Mouse (Mus musculus) retina, postnatal 7 days (tissue): ENCODE results near the gene Olfr875.
"Not testable (repeated sequence)": the region's sequence is repeated elsewhere in the genome, so short reads cannot be mapped to it uniquely, and the experiment has no call there.

ENCODE experiments used
- DNase-seq: peaks from one replicate; pipeline ENCODE4 v3.0.0-alpha.2; 2012; ENCODE audit warnings: low read depth, low spot score

The Olfr875 gene

DNA sequence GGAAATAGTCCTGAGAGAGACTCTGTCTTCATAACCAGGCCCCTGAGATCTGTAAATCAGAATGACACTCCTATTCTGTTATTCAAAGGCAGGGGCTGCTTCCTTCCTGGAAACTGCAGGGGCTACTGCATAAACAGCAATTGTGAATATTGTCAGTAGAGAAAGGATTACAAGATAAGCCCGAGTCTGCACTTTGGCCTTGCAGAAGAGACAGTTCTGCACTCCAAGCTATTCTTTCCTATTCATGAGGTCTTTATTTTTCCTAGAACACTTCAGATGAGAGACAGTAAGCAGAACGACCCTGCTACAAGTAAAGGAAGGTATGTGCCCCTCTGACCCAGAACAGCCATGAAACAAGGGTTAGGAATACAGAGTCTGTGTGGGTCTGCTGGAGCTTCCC lies at the start of gene Olfr875:
Gene Olfr875, plus strand, starts transcription at position 99 of the 400 bp plus-strand sequence.
- no peak for DNase-seq

DNA sequence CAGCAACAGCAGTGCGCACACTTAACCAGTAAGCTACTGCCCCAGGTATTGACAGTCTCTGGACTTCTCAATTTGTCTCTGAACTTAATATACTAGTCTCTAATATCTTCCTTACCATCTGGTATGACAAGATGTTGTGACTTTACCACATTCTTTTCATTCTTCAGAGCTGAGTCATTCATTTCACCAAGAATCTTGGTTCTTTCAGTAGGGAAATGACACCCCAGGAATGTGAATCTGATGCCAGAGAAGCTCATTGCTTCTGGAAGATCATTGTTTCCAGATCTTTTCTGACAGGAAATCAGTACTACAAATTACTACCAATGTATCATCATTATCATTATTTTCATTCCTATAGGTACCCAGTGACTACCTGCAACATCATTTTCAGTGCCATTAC lies 37.3 kb upstream of the Olfr875 start:
- DNase-seq = no peak

DNA sequence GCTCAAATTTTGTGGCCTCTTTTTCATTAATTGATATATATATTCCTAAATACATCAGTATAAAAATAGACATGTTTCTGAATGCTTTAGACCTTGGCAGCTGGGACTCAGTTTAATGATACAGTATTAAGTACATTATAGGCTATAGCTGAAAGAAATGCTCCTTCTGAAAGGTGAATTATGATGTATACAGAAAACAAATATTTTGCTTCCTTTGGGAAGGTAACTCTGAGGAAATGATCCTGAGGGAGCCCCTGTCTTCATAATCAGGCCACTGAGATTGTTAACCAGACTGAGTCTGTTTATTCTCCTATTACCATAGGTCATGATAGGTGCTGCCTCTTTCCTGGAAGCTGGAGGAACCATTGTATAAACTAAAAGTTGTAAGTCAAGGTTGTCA lies 26.9 kb upstream of the Olfr875 start, which contains the start of gene Olfr874:
Gene Olfr874, plus strand, starts transcription at position 301 of the 400 bp plus-strand sequence.
- no peak for DNase-seq

DNA sequence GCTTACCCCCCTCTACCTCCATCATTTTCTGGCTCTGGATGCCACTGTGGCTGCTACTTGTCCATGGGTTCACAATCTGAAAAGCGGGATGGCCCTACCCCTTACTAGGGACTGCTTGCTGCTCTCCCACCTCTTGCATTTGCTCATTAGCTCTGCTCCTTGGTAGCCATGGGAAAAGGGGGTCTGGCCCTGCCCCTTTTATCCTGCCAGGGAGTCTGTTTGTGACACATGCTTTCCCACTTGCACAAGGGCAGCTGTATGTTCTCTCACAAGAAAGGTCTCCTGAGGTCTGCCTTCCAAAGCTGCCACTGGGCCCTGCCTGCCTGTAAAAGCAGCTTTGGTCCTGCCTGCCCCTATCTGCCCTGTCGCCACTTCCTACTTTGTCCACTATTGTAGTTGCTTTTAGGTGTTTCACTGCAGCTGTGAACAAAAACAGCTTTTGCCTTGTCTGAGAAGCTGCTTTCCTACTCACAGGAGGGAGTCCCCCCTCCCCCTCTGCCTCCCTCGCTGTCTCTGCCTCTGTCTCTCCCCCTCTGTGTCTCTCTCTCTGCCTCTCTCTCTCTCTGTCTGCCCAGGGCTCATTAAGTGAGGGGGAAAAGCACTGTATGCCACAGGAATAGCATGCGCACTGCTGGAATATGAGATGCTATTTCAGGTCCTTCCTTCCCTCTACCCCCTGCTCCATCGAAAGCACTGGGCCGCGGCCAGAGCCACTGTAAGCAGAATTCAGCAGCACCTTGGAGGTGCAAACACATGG lies 21.2 kb upstream of the Olfr875 start:
- no peak for DNase-seq

DNA sequence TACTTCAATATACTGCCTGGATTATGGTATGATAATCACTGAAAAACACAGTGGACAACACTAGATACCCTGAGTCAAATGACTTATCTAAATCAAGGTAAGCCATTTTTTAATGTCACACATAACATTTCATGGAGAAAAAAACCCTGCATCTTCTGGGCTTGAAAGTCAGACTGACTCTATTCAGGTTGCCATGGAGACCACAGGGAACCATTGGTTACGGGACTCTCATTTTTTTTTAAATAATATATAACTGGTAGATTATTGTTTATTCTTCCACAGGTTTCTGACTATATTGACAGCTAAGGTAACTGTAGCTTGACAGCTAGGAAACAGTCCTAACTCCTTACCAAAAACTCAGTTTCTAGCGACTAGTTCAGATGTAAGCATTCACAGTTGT lies 20.2 kb upstream of the Olfr875 start:
- DNase-seq = no peak

DNA sequence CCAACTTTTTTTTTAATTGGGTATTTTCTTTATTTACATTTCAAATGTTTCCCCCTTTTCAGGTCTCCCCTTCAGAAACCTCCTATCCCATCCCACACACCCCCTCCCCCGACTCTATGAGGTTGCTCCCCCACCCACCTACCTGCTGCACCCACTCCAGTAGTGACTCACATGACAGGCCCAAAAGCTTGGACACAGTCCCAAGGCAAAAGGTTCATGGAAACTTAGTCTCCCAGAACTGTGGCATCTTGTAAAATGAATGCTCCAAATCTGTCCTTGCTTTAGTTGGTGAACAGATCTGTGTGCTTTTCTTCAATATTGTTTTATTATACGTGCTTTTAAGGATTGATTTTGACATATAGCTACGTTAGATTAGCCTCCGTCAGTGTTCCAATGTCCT lies 19.7 kb upstream of the Olfr875 start:
- no peak for DNase-seq

DNA sequence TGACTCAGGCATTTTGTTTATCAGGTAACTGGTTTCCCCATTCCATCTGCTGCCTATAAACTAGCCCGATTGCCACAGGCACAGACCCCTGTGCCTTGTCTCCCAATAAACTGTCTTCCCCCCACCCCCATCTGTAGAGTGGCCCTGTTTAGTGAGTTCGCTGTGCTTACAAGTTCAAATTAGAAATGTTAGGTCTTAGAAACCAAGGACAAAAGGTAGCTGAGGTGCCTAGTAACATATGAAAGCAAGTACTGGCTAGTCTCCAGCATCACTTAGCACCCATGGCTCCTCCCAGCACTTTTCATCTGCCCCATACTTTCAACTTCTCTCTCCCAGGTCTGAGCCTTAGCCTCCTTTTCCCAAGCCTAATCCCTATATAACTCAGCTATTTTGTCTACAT lies 9.9 kb upstream of the Olfr875 start:
- DNase-seq = no peak

DNA sequence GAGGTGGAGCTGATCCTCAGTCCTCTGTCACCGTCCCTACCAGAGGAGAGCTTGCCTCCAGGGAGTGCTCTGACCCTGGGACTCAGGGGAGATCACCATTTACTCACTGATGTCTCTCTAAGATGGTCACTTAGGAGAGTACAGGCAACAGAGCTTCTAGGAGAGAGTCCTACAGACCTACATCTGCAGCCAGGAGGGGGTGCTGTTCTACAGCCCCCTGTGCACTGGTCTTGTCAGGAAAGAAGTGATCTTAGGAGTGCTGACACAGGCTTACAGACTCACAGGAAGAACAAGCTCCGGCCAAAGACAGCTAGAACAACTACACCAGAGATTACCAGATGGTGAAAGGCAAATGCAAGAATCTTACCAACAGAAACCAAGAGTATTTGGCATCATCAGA lies 9.1 kb upstream of the Olfr875 start:
- DNase-seq = no peak

DNA sequence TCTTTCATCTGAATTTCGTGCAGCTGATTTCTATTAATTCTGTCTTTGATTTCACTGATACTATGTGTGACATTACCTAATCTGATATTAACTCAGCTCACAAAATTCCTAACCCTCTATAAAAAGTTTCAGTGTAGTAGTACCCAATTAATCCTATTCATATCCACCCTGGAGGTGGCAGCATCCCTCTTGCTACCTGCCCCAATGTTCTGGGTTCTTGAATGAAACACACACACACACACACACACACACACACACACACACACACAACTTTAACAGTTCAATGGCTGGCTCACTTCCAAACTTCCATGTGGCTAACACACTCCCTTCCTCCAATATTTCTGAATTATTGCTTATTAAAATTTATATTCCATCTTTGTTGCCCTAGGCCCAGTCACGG lies 996 bp upstream of the Olfr875 start:
- no peak for DNase-seq

DNA sequence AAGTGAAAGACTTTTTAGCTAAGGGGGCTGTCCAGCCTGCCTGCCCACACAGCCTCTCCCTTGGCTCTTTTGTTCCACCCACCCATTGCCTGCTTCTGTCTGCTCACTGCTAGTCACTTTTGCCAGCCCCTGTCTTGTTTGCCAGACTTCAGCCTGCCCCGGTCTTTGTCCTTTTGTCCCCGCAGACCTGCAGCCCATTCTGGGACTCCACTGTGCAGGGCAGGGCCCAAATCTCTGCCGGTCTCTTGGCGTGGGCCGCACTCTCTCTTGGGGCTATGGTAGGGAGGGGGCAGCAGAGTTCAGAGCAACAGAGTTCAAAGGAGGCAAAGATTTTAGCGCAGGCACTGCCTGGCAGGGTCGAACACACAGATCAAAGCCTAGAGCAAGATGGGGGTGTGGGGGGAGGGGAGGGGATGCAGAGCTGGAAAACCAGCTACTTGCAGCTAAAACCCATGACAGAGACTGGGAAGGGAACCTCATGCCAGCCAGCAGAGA lies 11.2 kb downstream of the Olfr875 start:
- no peak for DNase-seq

DNA sequence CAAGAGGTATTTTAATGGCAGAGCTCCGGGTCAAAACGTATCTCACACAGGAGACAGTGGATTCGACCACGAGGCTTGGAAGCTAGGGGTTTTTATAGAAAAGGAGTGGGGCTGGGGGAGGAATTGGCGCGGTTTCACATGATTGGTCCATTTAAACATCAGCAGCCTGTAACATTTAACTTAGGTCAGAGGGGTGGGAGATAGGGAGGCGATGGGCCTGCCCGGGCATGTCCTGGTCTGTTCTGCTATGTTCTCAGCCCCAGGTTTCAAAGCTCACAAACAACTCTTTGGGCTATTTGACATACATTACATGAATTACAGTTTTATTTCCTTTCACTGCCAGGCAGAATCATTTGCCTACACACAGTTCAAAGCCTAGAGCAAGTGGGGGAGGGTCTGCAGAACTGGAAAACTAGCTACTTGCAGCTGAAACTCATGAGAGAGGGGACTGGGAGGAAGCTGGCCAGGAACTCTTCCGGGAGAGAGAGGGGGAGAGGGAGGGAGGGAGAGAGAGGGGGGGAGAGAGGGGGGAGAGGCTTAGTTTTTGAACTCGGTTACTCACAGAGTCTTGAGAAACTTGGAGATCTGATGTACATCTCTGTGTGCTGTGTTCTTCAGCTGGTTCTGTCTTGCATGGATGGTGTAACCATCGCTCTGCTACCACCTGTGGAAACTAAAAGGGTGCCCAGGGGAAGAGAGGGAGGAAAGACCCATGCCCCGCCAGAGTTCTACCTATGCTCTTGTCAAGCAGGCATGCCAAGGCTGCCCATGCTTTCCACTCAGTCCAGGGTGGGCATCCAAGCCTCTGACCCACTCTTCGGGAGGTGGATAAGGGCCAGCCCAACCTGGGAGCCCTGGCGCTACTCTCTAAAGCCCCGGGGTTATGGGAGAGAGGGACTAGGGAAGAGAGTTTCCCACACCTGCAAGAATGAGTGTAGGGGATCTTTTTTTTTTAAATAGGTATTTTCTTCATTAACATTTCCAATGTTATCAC lies 12.0 kb downstream of the Olfr875 start:
- not testable (repeated sequence) for DNase-seq

DNA sequence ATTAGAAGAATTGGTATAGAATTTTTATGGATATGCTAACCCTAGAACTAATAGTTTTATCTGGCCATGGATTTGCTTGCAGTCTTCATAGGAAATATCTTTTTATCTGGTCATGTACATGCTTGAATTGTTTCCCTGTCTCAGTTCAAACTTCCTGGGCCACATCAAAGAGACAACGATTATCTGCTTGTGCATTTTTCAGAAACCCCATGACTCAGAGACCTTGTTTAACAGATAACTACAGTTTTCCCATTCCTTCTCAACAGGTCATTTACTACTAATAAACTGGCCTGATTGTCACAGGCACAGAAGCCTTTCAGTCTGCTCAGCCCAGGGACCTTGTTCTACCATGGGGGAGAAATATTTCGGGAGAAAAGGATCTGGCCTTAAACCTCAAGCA lies 14.8 kb downstream of the Olfr875 start:
- no peak for DNase-seq

DNA sequence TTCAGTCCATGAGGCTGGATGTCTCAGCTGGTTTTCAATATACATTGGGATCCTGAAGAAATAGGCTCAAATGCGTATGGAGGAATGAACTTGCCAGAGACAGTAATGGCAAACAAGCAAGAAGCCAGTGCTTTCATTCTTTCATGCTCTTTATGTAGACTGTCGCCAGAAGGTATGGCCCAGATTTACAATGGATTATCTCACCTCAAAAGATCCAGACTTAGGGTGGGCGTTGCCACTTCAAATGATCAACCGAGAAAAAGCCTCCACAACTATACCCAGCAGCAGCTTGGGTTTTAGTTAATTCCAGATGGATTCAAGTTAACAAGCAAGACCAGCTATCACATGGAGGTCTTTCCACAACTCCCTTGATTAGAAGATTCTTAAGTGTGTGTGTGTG lies 30.4 kb downstream of the Olfr875 start:
- DNase-seq = no peak

DNA sequence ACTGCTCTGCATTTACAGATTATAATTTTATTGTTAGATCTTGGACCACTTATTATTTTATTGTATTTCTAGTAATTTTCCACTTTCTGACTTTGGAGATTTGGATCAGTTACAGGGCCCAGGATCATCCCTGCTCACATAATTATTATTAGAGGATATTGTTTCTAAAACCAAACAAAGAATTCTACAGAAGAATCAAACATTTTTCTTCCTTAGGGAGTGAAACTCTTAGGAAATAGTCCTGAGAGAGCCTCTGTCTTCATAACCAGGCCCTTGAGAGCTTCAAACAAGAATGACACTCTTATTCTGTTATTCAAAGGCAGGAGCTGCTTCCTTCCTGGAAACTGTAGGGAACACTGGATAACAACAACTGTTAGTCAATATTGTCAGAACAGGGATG lies 31.1 kb downstream of the Olfr875 start, which contains the start of gene Olfr876:
Gene Olfr876, plus strand, starts transcription at position 301 of the 400 bp plus-strand sequence.
- DNase-seq = no peak

DNA sequence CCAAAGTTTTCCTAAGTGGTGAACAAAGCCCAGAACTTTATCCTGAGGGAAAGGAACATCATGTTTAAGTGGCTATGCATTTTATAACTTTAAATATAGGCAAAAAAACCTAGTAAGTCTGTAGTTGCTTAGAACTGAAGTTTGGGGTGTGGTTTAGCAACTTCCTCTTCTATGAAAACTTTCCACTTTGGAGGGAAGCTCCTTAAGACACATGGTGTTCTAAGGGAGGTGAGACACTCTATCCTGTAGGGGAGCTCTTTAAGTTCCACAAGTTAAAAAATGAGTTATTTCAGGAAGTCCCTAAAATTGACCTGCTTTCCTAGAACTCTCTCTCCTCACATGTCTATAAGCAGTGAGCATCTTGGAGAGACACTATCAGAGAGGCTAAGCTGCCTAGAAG lies 35.6 kb downstream of the Olfr875 start:
- no peak for DNase-seq

DNA sequence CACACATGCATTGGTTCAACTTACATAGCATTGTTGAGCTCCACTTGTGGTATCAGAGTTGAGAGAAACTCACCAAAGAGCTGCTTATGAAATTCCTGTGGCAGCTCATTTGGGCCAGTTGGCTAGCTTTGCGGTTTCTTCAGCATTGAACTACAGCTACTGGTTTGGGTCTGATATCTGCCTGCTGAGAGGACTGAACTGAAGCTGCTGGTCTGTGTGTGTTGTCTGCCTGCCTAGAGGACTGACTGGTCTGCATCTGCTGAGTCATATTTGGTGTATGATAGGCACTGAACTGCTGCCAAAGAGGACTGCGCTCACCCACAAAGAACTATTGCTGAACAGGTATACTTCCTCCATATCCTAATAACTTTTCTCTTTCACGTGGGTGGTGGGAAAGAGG lies 36.8 kb downstream of the Olfr875 start:
- no peak for DNase-seq

DNA sequence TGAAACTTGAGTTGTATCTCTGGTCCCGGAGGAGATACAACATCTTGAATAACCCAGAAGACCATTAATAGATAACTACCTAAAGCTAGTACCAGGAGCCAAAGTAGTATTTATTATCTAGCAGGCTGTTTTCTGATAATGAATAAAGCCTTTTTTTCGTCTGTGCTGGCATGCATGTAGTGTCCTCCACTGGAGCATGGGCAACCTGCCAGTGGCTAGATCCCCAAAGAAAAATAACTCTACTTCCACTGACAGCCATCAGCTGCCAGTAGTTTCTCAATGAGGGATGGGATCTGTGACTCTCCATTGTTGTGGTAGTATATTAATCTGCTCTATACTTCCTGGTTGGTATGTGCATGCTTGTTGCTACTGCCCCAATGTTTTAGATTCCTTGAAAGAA lies 37.3 kb downstream of the Olfr875 start:
- DNase-seq = no peak

DNA sequence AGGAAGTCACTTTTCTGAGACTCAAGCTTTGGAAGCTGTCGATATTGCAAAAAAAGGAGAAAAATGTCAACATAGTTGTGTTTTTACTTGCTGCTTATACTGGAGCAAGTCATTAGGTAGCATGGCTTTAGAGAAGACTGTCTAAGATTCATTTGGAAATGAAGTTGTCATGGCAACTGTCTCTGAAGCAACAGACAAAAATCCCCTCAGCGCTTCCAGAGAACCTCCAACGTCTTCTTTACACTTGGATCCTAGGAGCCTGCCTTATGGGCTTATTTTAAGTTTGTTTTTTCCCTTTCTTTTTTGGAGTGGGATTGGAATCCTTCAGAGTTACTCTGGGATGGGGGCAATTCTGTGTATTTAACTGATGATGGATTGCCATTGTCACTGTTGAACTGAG lies 43.0 kb downstream of the Olfr875 start:
- no peak for DNase-seq
